Mouse (Mus musculus) CD4-positive, CD25-positive, alpha-beta regulatory T cell, adult 4 months (primary cell): ENCODE data around the gene Tmem43. TPM values are rescaled to one million over a fixed set of nuclear protein-coding genes. Genes with fewer than 3 reads are reported as not detected.

ENCODE experiments used
- ATAC-seq: one replicate; pipeline ENCODE4 v1.8.0; 2017
- polyA plus RNA-seq, 2 experiments: library from polyadenylated mRNA; unstranded; fragments of 100-300 nt; shearing (Covaris generic); gene quantifications; one replicate each; pipeline ENCODE4 v1.2.1; 2017

The Tmem43 gene
- polyA plus RNA-seq, 2 experiments from 2014 or later = 62.2 to 99.3 TPM

GRCm38 (mm10) chr6:91535231-91535630 is 61.7 kb downstream of the Tmem43 start:
- no peak for ATAC-seq

- no peak for ATAC-seq
Measured at GRCm38 (mm10) chr6:91536047-91536765, 62.7 kb downstream of the Tmem43 start.

Other genes with a start within 250 kb of the Tmem43 start
- not detected for gene Wnt7a, start 62.3 kb upstream of the Tmem43 start, polyA plus RNA-seq
- gene Chchd4, start 157 bp upstream of the Tmem43 start, polyA plus RNA-seq = 10 to 100 TPM; 10.5 to 11.4 TPM
- gene Xpc, start 42.2 kb downstream of the Tmem43 start, polyA plus RNA-seq = 10 to 100 TPM; 13.4 to 18.2 TPM
- 100 to 1,000 TPM; 129 to 140 TPM for gene Lsm3, start 42.2 kb downstream of the Tmem43 start, polyA plus RNA-seq
- 10 to 100 TPM; 43.3 to 45.1 TPM for gene Slc6a6, start 210.3 kb downstream of the Tmem43 start, polyA plus RNA-seq